Mouse (Mus musculus): ENCODE data around the gene Nbea. TPM values are rescaled to one million over a fixed set of nuclear protein-coding genes. Genes with fewer than 3 reads are reported as not detected.

The Nbea gene
- polyA plus RNA-seq, 1 experiment, result 7.7 TPM

- no peak overlapping the region for H3K4me3 ChIP-seq (ENCODE audit: insufficient read depth, low read depth, low read length)
- H3K27ac ChIP-seq (ENCODE audit: insufficient read depth, low read depth, low read length), result no peak overlapping the region
- no peaks in the 10 kb centered on the region for H3K4me1 ChIP-seq (ENCODE audit: control insufficient read depth, insufficient read depth, low read length)
- DNase-seq, result no peak
- no peaks in the 10 kb centered on the region for H3K36me3 ChIP-seq (ENCODE audit: control insufficient read depth, insufficient read depth, low read length)
- TF ChIP-seq CTCF (conservative IDR thresholded peaks at IDR 0.05; ENCODE audit: insufficient read depth, insufficient read length, low read depth, low read length), result no peak
- no peak for TF ChIP-seq POLR2A (IDR thresholded peaks at IDR 0.05; ENCODE audit: low read depth, low read length)
- no peaks in the 10 kb centered on the region for H3K27me3 ChIP-seq (replicated peaks; ENCODE audit: control insufficient read depth, insufficient read depth, low read length)
- WGBS, result 98% methylated on average over 4 of the region's 4 CpGs
Observed at GRCm38 (mm10) chr3:55648299-55648698, 535.2 kb downstream of the Nbea start.

GRCm38 (mm10) chr3:55647176-55647575, 536.3 kb downstream of the Nbea start:
- DNase-seq, result no peak
- TF ChIP-seq POLR2A (IDR thresholded peaks at IDR 0.05; ENCODE audit: low read depth, low read length) (no peak), CTCF (conservative IDR thresholded peaks at IDR 0.05; ENCODE audit: insufficient read depth, insufficient read length, low read depth, low read length) (no peak)
- Histone ChIP-seq H3K4me1 (ENCODE audit: control insufficient read depth, insufficient read depth, low read length) (no peaks in the 10 kb centered on the region), H3K27me3 (replicated peaks; ENCODE audit: control insufficient read depth, insufficient read depth, low read length) (no peaks in the 10 kb centered on the region), H3K27ac (ENCODE audit: insufficient read depth, low read depth, low read length) (no peak overlapping the region), H3K4me3 (ENCODE audit: insufficient read depth, low read depth, low read length) (no peak overlapping the region), H3K36me3 (ENCODE audit: control insufficient read depth, insufficient read depth, low read length) (no peaks in the 10 kb centered on the region)
- WGBS, result 90% methylated on average over 6 of the region's 6 CpGs

GRCm38 (mm10) chr3:55646437-55646836, 537.1 kb downstream of the Nbea start:
- Histone ChIP-seq H3K36me3 (ENCODE audit: control insufficient read depth, insufficient read depth, low read length) (no peaks in the 10 kb centered on the region), H3K27ac (ENCODE audit: insufficient read depth, low read depth, low read length) (no peak overlapping the region), H3K27me3 (replicated peaks; ENCODE audit: control insufficient read depth, insufficient read depth, low read length) (no peaks in the 10 kb centered on the region), H3K4me1 (ENCODE audit: control insufficient read depth, insufficient read depth, low read length) (no peaks in the 10 kb centered on the region), H3K4me3 (ENCODE audit: insufficient read depth, low read depth, low read length) (no peak overlapping the region)
- no peak for TF ChIP-seq POLR2A (IDR thresholded peaks at IDR 0.05; ENCODE audit: low read depth, low read length)
- TF ChIP-seq CTCF (conservative IDR thresholded peaks at IDR 0.05; ENCODE audit: insufficient read depth, insufficient read length, low read depth, low read length), result no peak
- DNase-seq, result no peak
- WGBS, result 94% methylated on average over 3 of the region's 3 CpGs

- TF ChIP-seq POLR2A (IDR thresholded peaks at IDR 0.05; ENCODE audit: low read depth, low read length) (no peak), CTCF (conservative IDR thresholded peaks at IDR 0.05; ENCODE audit: insufficient read depth, insufficient read length, low read depth, low read length) (no peak)
- no peaks in the 10 kb centered on the region for H3K4me1 ChIP-seq (ENCODE audit: control insufficient read depth, insufficient read depth, low read length)
- no peaks in the 10 kb centered on the region for H3K36me3 ChIP-seq (ENCODE audit: control insufficient read depth, insufficient read depth, low read length)
- WGBS, result 62% methylated on average over 11 of the region's 11 CpGs
- no peaks in the 10 kb centered on the region for H3K27me3 ChIP-seq (replicated peaks; ENCODE audit: control insufficient read depth, insufficient read depth, low read length)
- H3K27ac ChIP-seq (ENCODE audit: insufficient read depth, low read depth, low read length), result no peak overlapping the region
- no peak overlapping the region for H3K4me3 ChIP-seq (ENCODE audit: insufficient read depth, low read depth, low read length)
- no peak for DNase-seq
Observed at GRCm38 (mm10) chr3:55644035-55644618, 539.4 kb downstream of the Nbea start.

- WGBS, result 96% methylated on average over 7 of the region's 7 CpGs
- H3K4me3 ChIP-seq (ENCODE audit: insufficient read depth, low read depth, low read length), result no peak overlapping the region
- H3K36me3 ChIP-seq (ENCODE audit: control insufficient read depth, insufficient read depth, low read length), result no peaks in the 10 kb centered on the region
- H3K4me1 ChIP-seq (ENCODE audit: control insufficient read depth, insufficient read depth, low read length), result no peaks in the 10 kb centered on the region
- TF ChIP-seq CTCF (conservative IDR thresholded peaks at IDR 0.05; ENCODE audit: insufficient read depth, insufficient read length, low read depth, low read length) (no peak), POLR2A (IDR thresholded peaks at IDR 0.05; ENCODE audit: low read depth, low read length) (no peak)
- H3K27me3 ChIP-seq (replicated peaks; ENCODE audit: control insufficient read depth, insufficient read depth, low read length), result no peaks in the 10 kb centered on the region
- no peak for DNase-seq
- H3K27ac ChIP-seq (ENCODE audit: insufficient read depth, low read depth, low read length), result no peak overlapping the region
Observed at GRCm38 (mm10) chr3:55637660-55638059, 545.8 kb downstream of the Nbea start.

GRCm38 (mm10) chr3:55635542-55636172, 547.8 kb downstream of the Nbea start:
- Histone ChIP-seq H3K27me3 (replicated peaks; ENCODE audit: control insufficient read depth, insufficient read depth, low read length) (no peaks in the 10 kb centered on the region), H3K27ac (ENCODE audit: insufficient read depth, low read depth, low read length) (no peak overlapping the region), H3K36me3 (ENCODE audit: control insufficient read depth, insufficient read depth, low read length) (no peaks in the 10 kb centered on the region), H3K4me3 (ENCODE audit: insufficient read depth, low read depth, low read length) (no peak overlapping the region), H3K4me1 (ENCODE audit: control insufficient read depth, insufficient read depth, low read length) (no peaks in the 10 kb centered on the region)
- WGBS, result 49% methylated on average over 8 of the region's 8 CpGs
- no peak for DNase-seq
- no peak for TF ChIP-seq POLR2A (IDR thresholded peaks at IDR 0.05; ENCODE audit: low read depth, low read length)
- TF ChIP-seq CTCF (conservative IDR thresholded peaks at IDR 0.05; ENCODE audit: insufficient read depth, insufficient read length, low read depth, low read length), result no peak

GRCm38 (mm10) chr3:55627054-55627453, 556.4 kb downstream of the Nbea start:
- DNase-seq, result no peak
- H3K36me3 ChIP-seq (ENCODE audit: control insufficient read depth, insufficient read depth, low read length), result no peaks in the 10 kb centered on the region
- 84% methylated on average over 4 of the region's 4 CpGs for WGBS
- no peak overlapping the region for H3K4me3 ChIP-seq (ENCODE audit: insufficient read depth, low read depth, low read length)
- no peak overlapping the region for H3K27ac ChIP-seq (ENCODE audit: insufficient read depth, low read depth, low read length)
- H3K27me3 ChIP-seq (replicated peaks; ENCODE audit: control insufficient read depth, insufficient read depth, low read length), result no peaks in the 10 kb centered on the region
- TF ChIP-seq POLR2A (IDR thresholded peaks at IDR 0.05; ENCODE audit: low read depth, low read length) (no peak), CTCF (conservative IDR thresholded peaks at IDR 0.05; ENCODE audit: insufficient read depth, insufficient read length, low read depth, low read length) (no peak)
- H3K4me1 ChIP-seq (ENCODE audit: control insufficient read depth, insufficient read depth, low read length), result no peaks in the 10 kb centered on the region
